Mouse (Mus musculus) ovary, adult 18-20 months (tissue): ENCODE measurements around the gene Mapre1.
"Not testable (repeated sequence)": the region's sequence is repeated elsewhere in the genome, so short reads cannot be mapped to it uniquely, and the experiment has no call there.

Experiments
- DNase-seq: peaks from one replicate; pipeline ENCODE4 v3.0.0; 2022; ENCODE audit warnings: low spot score, mixed read lengths

Mapre1 gene

GRCm38 (mm10) chr2:153778638-153779362, 37.7 kb downstream of the Mapre1 start:
- DNase-seq = peak; percentile 74

GRCm38 (mm10) chr2:153779394-153779981, 38.4 kb downstream of the Mapre1 start, which contains the start of gene Efcab8:
Efcab8 (plus strand) TSS chr2:153779931.
- no peak for DNase-seq

- no peak for DNase-seq
Observed at GRCm38 (mm10) chr2:153781181-153781580, 40.1 kb downstream of the Mapre1 start.

- DNase-seq = no peak
Observed at GRCm38 (mm10) chr2:153784668-153785067, 43.6 kb downstream of the Mapre1 start.

GRCm38 (mm10) chr2:153793366-153793765, 52.3 kb downstream of the Mapre1 start:
- DNase-seq = no peak

- DNase-seq = no peak
Observed at GRCm38 (mm10) chr2:153795090-153795489, 54.0 kb downstream of the Mapre1 start.

GRCm38 (mm10) chr2:153807464-153807863, 66.4 kb downstream of the Mapre1 start:
- DNase-seq = not testable (repeated sequence)

GRCm38 (mm10) chr2:153808146-153808545, 67.1 kb downstream of the Mapre1 start:
- no peak for DNase-seq

GRCm38 (mm10) chr2:153808841-153809240, 67.8 kb downstream of the Mapre1 start:
- no peak for DNase-seq

GRCm38 (mm10) chr2:153809921-153810320, 68.8 kb downstream of the Mapre1 start:
- DNase-seq = no peak

GRCm38 (mm10) chr2:153822005-153822543, 81.0 kb downstream of the Mapre1 start:
- DNase-seq = no peak
